Mouse (Mus musculus) bone marrow, adult 2 months (tissue): ENCODE measurements around the gene Igsf9b. TPM values are rescaled to one million over a fixed set of nuclear protein-coding genes. Genes with fewer than 3 reads are reported as not detected.

Experiments
- H3K27ac ChIP-seq: fragments of 200-500 bp; 2 replicates; pipeline ENCODE4 v1.5.1; 2012; ENCODE audit warnings: low read depth, mild to moderate bottlenecking, control low read depth, inconsistent platforms, low read length; ENCODE audit not compliant: control insufficient read depth, poor library complexity, insufficient read depth
- H3K4me1 ChIP-seq: fragments of 200-500 bp; 2 replicates; pipeline ENCODE4 v1.6.1; 2011; ENCODE audit warnings: low read length; ENCODE audit not compliant: control insufficient read depth, insufficient read depth
- H3K4me3 ChIP-seq: fragments of 200-500 bp; replicated peaks from 2 replicates; pipeline ENCODE3; 2011; ENCODE audit warnings: mild to moderate bottlenecking, low read depth, low read length, control low read depth; ENCODE audit not compliant: control insufficient read depth
- CTCF ChIP-seq: fragments of 200-500 bp; IDR thresholded peaks from 2 replicates; pipeline ENCODE4 v1.5.1; 2011; ENCODE audit warnings: low read length, control low read depth; ENCODE audit not compliant: control insufficient read depth, insufficient read depth
- POLR2A ChIP-seq: fragments of 200-500 bp; IDR thresholded peaks from 2 replicates; pipeline ENCODE4 v1.6.1; 2011; ENCODE audit warnings: low read depth, mild to moderate bottlenecking, control low read depth, low read length, borderline replicate concordance; ENCODE audit not compliant: control insufficient read depth
- WGBS: fragments of 180-500 bp; shearing (Covaris S2); methylation state at CpG from one replicate; pipeline ENCODE4 v1.1.7; 2018; 5-methylcytosine and 5-hydroxymethylcytosine counted together
- polyA plus RNA-seq: library from polyadenylated mRNA; stranded (reverse); fragments of >200 nt; gene quantifications from 2 replicates; pipeline ENCODE4 v1.2.4, GENCODE M21; 2011; ENCODE audit warnings: low replicate concordance; ENCODE audit not compliant: missing spikeins, insufficient read depth, insufficient read length

Gene Igsf9b
- polyA plus RNA-seq, 1 experiment, result 0.37 TPM

DNA sequence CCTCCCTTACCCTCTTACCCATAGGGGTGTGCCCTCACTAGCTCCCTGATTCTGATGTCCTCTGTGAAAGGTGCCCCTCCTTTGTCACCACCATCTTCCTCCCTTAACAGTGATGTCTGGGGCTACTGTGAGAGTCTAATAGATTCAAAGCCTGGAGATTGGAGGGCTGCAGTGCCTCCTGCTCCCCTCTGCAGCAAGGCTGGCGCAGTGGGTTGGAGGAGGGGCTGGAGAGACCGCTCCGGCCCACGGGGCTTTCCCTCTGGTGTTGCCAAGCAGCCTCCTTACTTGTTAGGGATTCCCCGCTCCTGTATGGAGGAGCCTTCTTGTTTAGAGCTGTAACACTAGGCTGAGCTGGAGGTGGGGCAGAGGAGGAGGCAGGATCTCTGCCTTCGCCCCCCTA lies 9.6 kb downstream of the Igsf9b start:
- no peak for TF ChIP-seq CTCF
- no peak for TF ChIP-seq POLR2A
- H3K27ac ChIP-seq, result no peak overlapping the region
- no peaks in the 10 kb centered on the region for H3K4me1 ChIP-seq
- 44% methylated on average over 6 of the region's 6 CpGs for WGBS
- no peak overlapping the region for H3K4me3 ChIP-seq

DNA sequence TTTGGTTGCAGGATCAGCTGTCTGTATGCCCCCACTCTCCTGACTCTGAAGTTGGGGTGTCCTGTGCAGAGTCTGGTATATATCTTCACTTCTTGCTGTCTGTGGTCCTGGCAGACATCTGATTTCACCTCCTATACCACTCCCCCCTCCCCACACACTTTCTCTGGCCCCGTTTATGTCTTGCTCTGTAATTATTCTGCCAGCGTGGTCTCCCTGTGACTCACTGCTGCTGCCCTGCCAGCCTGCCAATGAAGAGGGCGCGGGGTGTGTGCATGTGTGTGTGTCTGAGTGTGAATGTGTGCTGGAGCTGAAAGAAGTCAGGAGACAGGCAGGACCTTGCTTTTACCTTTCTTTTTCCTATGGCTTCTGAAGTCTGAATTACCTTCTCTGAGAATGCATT lies 11.0 kb downstream of the Igsf9b start:
- TF ChIP-seq POLR2A, result no peak
- TF ChIP-seq CTCF, result no peak
- no peak overlapping the region for H3K27ac ChIP-seq
- 71% methylated on average over 4 of the region's 4 CpGs for WGBS
- no peak overlapping the region for H3K4me3 ChIP-seq
- H3K4me1 ChIP-seq, result no peaks in the 10 kb centered on the region

DNA sequence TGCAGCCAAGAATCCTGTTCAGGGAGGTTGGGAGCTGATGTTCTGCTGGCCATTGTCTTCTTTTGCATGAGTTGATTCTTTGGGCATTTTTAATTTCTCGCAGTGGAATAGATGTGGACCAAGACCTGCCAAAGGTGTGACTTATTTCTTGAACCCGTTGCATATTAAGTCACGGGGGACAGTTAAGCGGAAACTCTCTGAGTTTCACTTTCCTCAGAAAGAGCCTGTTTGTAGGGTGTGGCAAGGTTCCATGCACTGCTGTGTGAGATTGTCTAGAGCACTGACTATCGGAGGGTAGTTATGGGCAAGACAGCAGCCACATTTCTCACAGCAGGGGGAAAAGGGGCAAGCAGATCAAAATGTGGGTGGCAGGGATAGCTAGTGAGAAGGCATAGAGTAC lies 14.4 kb downstream of the Igsf9b start:
- 82% methylated on average over 5 of the region's 5 CpGs for WGBS
- no peak for TF ChIP-seq CTCF
- no peaks in the 10 kb centered on the region for H3K4me1 ChIP-seq
- H3K27ac ChIP-seq, result no peak overlapping the region
- no peak overlapping the region for H3K4me3 ChIP-seq

DNA sequence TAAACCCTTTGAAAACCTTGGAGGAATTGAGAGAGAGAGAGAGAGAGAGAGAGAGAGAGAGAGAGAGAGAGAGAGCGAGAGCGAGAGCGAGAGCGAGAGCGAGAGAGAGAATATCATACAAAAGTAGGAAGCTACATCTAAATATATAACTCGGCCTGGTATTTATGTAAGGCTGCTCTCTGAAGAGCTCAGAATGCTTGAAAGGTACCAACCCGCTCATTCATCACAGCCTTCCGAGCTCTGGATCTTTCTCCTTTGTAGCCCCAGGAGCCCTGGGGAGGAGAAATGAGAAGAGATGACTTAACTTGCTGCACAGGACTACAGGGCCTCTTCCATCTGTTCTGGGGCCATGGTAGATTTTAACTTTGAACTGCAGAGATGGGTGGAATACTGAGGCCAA lies 22.3 kb downstream of the Igsf9b start:
- TF ChIP-seq POLR2A (no peak), CTCF (no peak)
- no peak overlapping the region for H3K4me3 ChIP-seq
- 83% methylated on average over 8 of the region's 8 CpGs for WGBS
- H3K27ac ChIP-seq, result no peak overlapping the region
- no peaks in the 10 kb centered on the region for H3K4me1 ChIP-seq

DNA sequence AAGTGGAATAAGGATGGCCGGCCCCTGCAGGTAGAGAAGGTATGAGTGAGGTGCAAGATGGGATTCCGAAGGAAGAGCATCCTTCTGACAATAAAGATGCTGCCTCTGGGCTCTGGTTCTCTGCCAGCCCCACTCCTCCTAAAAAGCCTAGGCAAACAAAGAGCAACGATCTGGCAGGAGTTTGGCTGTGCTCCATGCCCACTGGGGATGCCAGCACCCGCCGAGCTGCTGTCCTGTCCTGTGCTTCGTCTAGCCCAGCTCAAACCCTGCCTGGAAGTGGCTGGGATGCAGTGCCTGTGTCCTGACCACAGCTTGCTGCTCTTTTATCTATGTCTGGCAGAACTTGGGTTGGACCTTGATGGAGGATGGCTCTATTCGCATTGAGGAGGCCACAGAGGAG lies 23.3 kb downstream of the Igsf9b start:
- H3K27ac ChIP-seq, result no peak overlapping the region
- H3K4me3 ChIP-seq, result no peak overlapping the region
- TF ChIP-seq CTCF, result no peak
- no peak for TF ChIP-seq POLR2A
- WGBS, result 80% methylated on average over 7 of the region's 7 CpGs
- no peaks in the 10 kb centered on the region for H3K4me1 ChIP-seq

DNA sequence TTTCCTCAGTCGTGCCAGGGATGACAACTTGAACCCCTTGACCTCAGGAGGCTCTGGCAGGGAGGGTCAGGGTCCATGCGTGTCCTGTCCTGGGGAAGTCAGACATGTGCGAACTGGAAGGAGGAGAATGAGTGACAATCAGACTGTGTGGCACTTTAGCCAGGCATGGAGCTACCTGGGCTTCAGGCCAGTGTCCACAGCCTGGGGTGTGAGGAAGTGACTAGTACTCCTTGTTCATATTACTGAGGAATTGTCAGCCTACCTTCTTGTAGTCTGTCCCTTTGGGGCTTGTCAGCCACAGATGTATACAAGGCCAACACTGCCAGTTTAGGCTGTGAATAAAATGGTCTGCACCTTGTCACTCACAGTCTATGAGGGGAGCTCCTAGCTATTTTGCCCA lies 24.4 kb downstream of the Igsf9b start:
- Histone ChIP-seq H3K4me1 (no peaks in the 10 kb centered on the region), H3K4me3 (no peak overlapping the region), H3K27ac (no peak overlapping the region)
- no peak for TF ChIP-seq POLR2A
- TF ChIP-seq CTCF, result no peak
- 78% methylated on average over 3 of the region's 3 CpGs for WGBS

DNA sequence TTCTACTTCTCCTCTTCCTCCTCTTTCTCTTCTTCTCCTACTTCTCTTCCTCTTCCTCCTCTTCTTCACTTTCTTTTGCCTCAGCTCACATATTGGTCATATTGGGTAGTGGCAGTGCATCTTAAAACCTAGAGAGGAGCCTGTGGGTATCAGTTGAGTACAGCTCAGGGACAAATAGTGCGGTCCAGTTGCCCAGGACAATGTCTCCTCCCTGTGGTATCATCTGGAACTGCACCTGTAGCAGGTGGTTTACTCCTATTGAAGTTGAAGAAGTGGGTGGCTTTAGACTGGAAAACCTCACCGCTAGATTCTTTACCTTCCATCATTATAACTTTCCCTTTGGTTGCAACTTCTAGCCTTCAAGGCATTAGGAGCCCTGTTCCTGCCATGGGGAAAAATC lies 26.9 kb downstream of the Igsf9b start:
- no peak overlapping the region for H3K4me3 ChIP-seq
- no peak for TF ChIP-seq POLR2A
- TF ChIP-seq CTCF, result no peak; the same call in 1 of the 2 replicates
- no peak overlapping the region for H3K27ac ChIP-seq
- H3K4me1 ChIP-seq, result no peaks in the 10 kb centered on the region
- 60% methylated on average over 2 of the region's 2 CpGs for WGBS

DNA sequence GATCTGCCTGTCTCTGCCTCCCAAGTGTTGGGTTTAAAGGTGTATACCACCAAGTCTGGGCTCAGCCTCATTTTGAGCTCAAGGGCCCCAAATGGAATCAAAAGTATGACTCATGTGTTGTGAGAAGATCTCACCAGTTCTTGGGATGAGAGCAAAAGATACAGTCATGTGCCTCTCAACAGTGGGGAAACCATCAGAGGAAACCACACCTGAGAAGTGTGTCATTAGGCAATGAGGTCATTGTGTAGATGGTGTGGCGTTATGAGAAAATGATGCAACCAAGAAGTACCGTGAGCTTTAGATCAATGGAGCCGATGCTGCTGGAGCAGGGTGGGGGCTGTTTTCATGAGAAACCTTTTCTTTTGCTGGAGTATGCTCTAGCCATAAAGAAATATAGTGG lies 28.6 kb downstream of the Igsf9b start:
- no peaks in the 10 kb centered on the region for H3K4me1 ChIP-seq
- TF ChIP-seq POLR2A (no peak), CTCF (no peak)
- H3K27ac ChIP-seq, result no peak overlapping the region
- H3K4me3 ChIP-seq, result no peak overlapping the region
- WGBS, result 76% methylated on average over 3 of the region's 3 CpGs

DNA sequence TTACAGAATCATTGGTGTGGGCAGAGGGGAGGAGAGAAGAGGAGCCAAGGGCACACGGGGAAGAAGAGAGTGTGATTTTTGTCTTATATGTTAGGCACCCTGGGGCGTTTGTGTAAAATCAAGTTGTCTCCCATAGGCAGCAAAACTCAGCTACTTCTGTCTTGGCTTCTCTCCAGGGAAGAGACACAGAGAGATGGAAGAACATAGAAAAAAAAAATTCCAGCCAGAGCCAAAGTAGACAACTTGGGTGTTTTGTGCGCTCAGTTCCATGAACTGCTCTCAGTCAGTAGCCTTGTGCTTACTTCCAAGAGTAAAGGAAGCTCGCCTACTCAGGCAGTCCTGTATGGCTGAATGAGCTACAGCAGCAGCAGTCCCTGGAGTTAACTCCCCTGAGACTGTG lies 31.4 kb downstream of the Igsf9b start:
- H3K4me1 ChIP-seq, result no peaks in the 10 kb centered on the region
- no peak for TF ChIP-seq POLR2A
- no peak for TF ChIP-seq CTCF
- 84% methylated on average over 4 of the region's 4 CpGs for WGBS
- H3K27ac ChIP-seq, result no peak overlapping the region
- H3K4me3 ChIP-seq, result no peak overlapping the region
